Mouse (Mus musculus): ENCODE measurements around the gene Ptprn2.

GRCm38 (mm10) chr12:116595727-116596126 is 110.2 kb downstream of the Ptprn2 start:
- TF ChIP-seq POLR2A (IDR thresholded peaks at IDR 0.05; ENCODE audit: borderline replicate concordance, extremely low read depth, low read depth, low read length) (no peak), CTCF (IDR thresholded peaks at IDR 0.05; ENCODE audit: insufficient read depth, low read length) (no peak)

Data from lung, adult 2 months (tissue).